Mouse (Mus musculus) intestine, embryonic 15.5 days (tissue): Measurements from ENCODE around the gene Efcab12. TPM values are rescaled to one million over a fixed set of nuclear protein-coding genes. Genes with fewer than 3 reads are reported as not detected.
"Not testable (repeated sequence)": the region's sequence is repeated elsewhere in the genome, so short reads cannot be mapped to it uniquely, and the experiment has no call there.

Source experiments
- ATAC-seq: fragments of 200-750 bp; cut with Nextera tagmentation; 2 replicates; pipeline ENCODE4 v1.8.0; 2017; ENCODE audit warnings: moderate TSS enrichment, moderate library complexity
- H3K27ac ChIP-seq: fragments of 300-500 bp; sonication (generic); 2 replicates; pipeline ENCODE4 v1.5.1; 2015; ENCODE audit warnings: mild to moderate bottlenecking, inconsistent platforms
- H3K27me3 ChIP-seq: fragments of 300-500 bp; sonication (generic); replicated peaks from 2 replicates; pipeline ENCODE4 v1.6.1; 2015; ENCODE audit warnings: inconsistent platforms
- H3K36me3 ChIP-seq: fragments of 300-500 bp; sonication (generic); 2 replicates; pipeline ENCODE4 v1.6.1; 2015; ENCODE audit warnings: inconsistent platforms
- H3K4me1 ChIP-seq: fragments of 300-500 bp; sonication (generic); replicated peaks from 2 replicates; pipeline ENCODE4 v1.6.1; 2015; ENCODE audit warnings: inconsistent platforms
- H3K4me2 ChIP-seq: fragments of 300-500 bp; sonication (generic); replicated peaks from 2 replicates; pipeline ENCODE4 v1.6.1; 2015; ENCODE audit warnings: mild to moderate bottlenecking, inconsistent platforms
- H3K4me3 ChIP-seq: fragments of 300-500 bp; sonication (generic); replicated peaks from 2 replicates; pipeline ENCODE4 v1.5.1; 2015; ENCODE audit warnings: inconsistent platforms
- H3K9ac ChIP-seq: fragments of 300-500 bp; sonication (generic); 2 replicates; pipeline ENCODE4 v1.6.1; 2015; ENCODE audit warnings: inconsistent platforms
- H3K9me3 ChIP-seq: fragments of 300-500 bp; sonication (generic); 2 replicates; pipeline ENCODE4 v1.6.1; 2016; ENCODE audit warnings: inconsistent platforms
- WGBS: fragments of 180-500 bp; shearing (Covaris S2); methylation state at CpG from one replicate; pipeline ENCODE4 v1.1.7; 2015; 5-methylcytosine and 5-hydroxymethylcytosine counted together
- polyA plus RNA-seq: library from polyadenylated mRNA; unstranded; fragments of >200 nt; fragmentation: Nextera tagmentation; extraction: Ambion mirVana; gene quantifications from 2 replicates; pipeline ENCODE4 v1.2.1, GENCODE M21; 2015

Efcab12 gene
- polyA plus RNA-seq, 1 experiment from 2014 or later = 0.49 TPM

GRCm38 (mm10) chr6:115832152-115832850, 5.9 kb downstream of the Efcab12 start:
- 81% methylated on average over 2 of the region's 2 CpGs for WGBS

GRCm38 (mm10) chr6:115830779-115831601, 7.2 kb downstream of the Efcab12 start:
- H3K9ac ChIP-seq = no peak overlapping the region
- H3K4me2 ChIP-seq = no peak overlapping the region
- ATAC-seq = peak; percentile 23; the same call in 1 of the 2 replicates
- H3K27ac ChIP-seq = no peak overlapping the region
- H3K9me3 ChIP-seq = no peaks in the 10 kb centered on the region
- 84% methylated on average over 6 of the region's 6 CpGs for WGBS
- no peaks in the 10 kb centered on the region for H3K27me3 ChIP-seq
- no peaks in the 10 kb centered on the region for H3K36me3 ChIP-seq
- H3K4me3 ChIP-seq = no peak overlapping the region
- no peaks in the 10 kb centered on the region for H3K4me1 ChIP-seq

More at GRCm38 (mm10) chr6:115832152-115832850, 5.9 kb downstream of the Efcab12 start:
- ATAC-seq = no peak
- Histone ChIP-seq H3K36me3 (no peaks in the 10 kb centered on the region), H3K27ac (no peak overlapping the region), H3K4me2 (no peak overlapping the region), H3K4me1 (no peaks in the 10 kb centered on the region), H3K27me3 (no peaks in the 10 kb centered on the region), H3K4me3 (no peak overlapping the region), H3K9me3 (no peaks in the 10 kb centered on the region), H3K9ac (no peak overlapping the region)

GRCm38 (mm10) chr6:115823850-115824464, 14.3 kb downstream of the Efcab12 start:
- 2% methylated on average over 6 of the region's 11 CpGs for WGBS

DNA sequence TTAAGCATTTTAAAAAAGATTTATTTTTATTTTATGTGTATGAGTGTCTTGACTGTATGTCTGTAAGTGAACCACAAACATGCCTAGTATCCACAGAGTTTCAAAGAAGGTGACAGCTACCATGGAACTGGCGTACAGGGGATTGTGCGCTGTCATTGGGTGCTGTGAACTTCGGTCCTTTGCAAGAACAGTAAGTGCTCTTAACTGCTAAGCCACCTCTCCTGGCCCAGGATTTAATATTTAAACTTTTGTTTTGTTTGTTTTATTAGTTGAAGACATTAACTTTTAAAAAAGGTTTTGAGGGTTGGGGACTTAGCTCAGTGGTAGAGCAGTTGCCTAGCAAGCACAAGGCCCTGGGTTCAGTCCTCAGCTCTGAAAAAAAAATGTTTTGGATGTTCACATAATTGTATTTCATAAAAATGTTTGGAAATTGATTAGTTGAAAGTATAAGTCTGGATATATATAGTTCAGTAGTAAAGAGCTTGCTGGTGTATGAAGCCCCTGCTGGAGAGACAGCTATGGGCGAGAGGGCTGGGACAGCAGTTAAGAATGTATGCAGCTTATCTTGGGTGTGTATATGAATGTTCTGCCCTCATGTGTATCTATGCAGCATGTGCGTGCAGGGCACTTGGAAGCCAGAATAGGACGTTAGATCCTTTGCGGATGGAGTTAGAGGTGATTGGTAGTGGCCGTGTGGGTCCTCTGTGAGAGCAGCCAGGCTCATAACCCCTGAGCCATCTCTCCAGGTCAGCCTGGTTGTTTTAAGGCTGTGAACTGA, 16.8 kb downstream of the Efcab12 start:
- no peak overlapping the region for H3K27ac ChIP-seq
- no peak for ATAC-seq
- no peaks in the 10 kb centered on the region for H3K9me3 ChIP-seq
- H3K9ac ChIP-seq = no peak overlapping the region
- no peak overlapping the region for H3K4me2 ChIP-seq
- WGBS = 79% methylated on average over 8 of the region's 8 CpGs
- no peak overlapping the region for H3K4me3 ChIP-seq
- H3K27me3 ChIP-seq = no peaks in the 10 kb centered on the region
- H3K36me3 ChIP-seq = no peaks in the 10 kb centered on the region
- H3K4me1 ChIP-seq = no peaks in the 10 kb centered on the region

More at GRCm38 (mm10) chr6:115823850-115824464, 14.3 kb downstream of the Efcab12 start:
- not testable (repeated sequence) for H3K9ac ChIP-seq, H3K4me3 ChIP-seq, H3K4me1 ChIP-seq, H3K27me3 ChIP-seq, H3K36me3 ChIP-seq, H3K9me3 ChIP-seq
- Histone ChIP-seq H3K4me2 (peak overlapping the region; percentile 40), H3K27ac (peak overlapping the region; percentile 44; the same call in 1 of the 2 replicates)
- peak; percentile 99 for ATAC-seq

DNA sequence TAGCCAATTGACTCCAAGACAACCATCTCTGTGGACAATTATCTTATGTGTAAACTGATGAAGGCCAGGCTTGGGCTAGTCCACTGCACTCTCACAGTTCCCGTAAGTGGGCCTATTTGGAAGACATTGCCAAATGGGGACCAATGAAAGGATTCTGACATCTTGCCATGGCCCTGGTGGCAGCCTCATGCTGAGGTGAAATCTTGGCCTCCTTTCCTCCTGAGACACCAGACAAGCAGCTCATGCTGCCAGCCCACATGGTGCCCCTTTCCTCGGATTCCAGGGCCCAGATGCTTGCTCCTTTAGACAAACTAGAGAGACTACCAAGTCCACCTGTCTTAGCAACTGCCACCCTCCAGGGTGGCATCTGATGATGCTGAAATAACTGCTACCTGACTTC, 20.1 kb downstream of the Efcab12 start:
- Histone ChIP-seq H3K4me3 (no peak overlapping the region), H3K4me2 (no peak overlapping the region), H3K27me3 (no peaks in the 10 kb centered on the region), H3K9ac (no peak overlapping the region), H3K9me3 (no peaks in the 10 kb centered on the region), H3K36me3 (no peaks in the 10 kb centered on the region), H3K27ac (no peak overlapping the region), H3K4me1 (no peaks in the 10 kb centered on the region; the same call in 1 of the 2 replicates)
- ATAC-seq = no peak
- WGBS = 76% methylated on average over 2 of the region's 2 CpGs

GRCm38 (mm10) chr6:115815041-115815440, 23.2 kb downstream of the Efcab12 start:
- no peak overlapping the region for H3K4me3 ChIP-seq
- H3K4me2 ChIP-seq = no peak overlapping the region
- H3K27me3 ChIP-seq = no peaks in the 10 kb centered on the region
- no peak for ATAC-seq
- no peaks in the 10 kb centered on the region for H3K36me3 ChIP-seq
- H3K27ac ChIP-seq = no peak overlapping the region
- no peak overlapping the region for H3K9ac ChIP-seq
- H3K9me3 ChIP-seq = no peaks in the 10 kb centered on the region
- 90% methylated on average over 4 of the region's 4 CpGs for WGBS
- H3K4me1 ChIP-seq = no peaks in the 10 kb centered on the region; the same call in 1 of the 2 replicates

DNA sequence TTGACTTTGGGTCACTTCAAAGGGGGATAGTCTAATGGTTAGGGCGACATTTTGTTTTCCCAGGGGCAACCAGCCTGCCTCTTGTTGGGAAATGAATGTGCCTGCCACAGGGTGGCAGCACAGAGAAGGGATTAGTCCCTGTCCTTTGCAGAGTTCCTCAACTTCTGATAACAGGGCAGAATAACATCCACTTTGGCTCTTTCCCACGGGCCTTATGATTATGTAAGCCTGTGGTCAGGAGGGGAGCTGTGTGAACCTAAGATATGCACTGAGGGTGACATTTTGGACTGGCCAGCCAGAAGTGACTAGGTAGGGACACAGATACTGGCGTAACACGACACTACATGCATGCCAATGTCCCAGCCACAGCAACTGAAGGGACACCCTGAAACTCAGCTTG, 24.1 kb downstream of the Efcab12 start:
- H3K4me2 ChIP-seq = no peak overlapping the region
- no peak overlapping the region for H3K9ac ChIP-seq
- H3K4me3 ChIP-seq = no peak overlapping the region
- WGBS = 38% methylated on average over 4 of the region's 4 CpGs
- ATAC-seq = peak; percentile 63
- no peak overlapping the region for H3K27ac ChIP-seq
- no peaks in the 10 kb centered on the region for H3K36me3 ChIP-seq
- H3K9me3 ChIP-seq = no peaks in the 10 kb centered on the region
- no peaks in the 10 kb centered on the region; the same call in 1 of the 2 replicates for H3K4me1 ChIP-seq
- H3K27me3 ChIP-seq = no peaks in the 10 kb centered on the region

DNA sequence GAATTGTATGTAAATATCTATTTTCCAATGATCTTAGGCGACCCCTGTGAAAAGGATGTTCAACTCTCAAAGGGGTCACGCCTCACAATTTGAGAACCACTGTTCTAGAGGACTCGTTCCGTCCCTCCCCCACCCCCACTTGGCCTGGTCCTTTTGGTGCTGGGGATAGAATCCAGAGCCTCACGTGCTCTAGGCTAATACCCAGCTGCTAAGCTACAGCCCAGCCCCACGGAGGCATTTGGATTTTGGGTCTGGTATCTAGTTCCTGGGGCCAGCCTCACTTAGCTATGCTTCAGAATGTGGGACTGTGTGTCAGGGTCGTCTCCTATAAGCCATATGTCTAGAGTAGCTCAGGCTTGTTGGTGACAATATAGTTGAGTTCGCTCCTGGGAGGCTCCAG, 26.6 kb downstream of the Efcab12 start:
- no peak overlapping the region for H3K9ac ChIP-seq
- WGBS = 65% methylated on average over 8 of the region's 8 CpGs
- H3K4me2 ChIP-seq = no peak overlapping the region
- H3K4me1 ChIP-seq = peaks cover 8% of the 10 kb centered on the region
- peaks cover 4% of the 10 kb centered on the region; the same call in 1 of the 2 replicates for H3K36me3 ChIP-seq
- no peaks in the 10 kb centered on the region for H3K9me3 ChIP-seq
- no peak overlapping the region for H3K27ac ChIP-seq
- no peak for ATAC-seq
- H3K27me3 ChIP-seq = no peaks in the 10 kb centered on the region
- H3K4me3 ChIP-seq = no peak overlapping the region

DNA sequence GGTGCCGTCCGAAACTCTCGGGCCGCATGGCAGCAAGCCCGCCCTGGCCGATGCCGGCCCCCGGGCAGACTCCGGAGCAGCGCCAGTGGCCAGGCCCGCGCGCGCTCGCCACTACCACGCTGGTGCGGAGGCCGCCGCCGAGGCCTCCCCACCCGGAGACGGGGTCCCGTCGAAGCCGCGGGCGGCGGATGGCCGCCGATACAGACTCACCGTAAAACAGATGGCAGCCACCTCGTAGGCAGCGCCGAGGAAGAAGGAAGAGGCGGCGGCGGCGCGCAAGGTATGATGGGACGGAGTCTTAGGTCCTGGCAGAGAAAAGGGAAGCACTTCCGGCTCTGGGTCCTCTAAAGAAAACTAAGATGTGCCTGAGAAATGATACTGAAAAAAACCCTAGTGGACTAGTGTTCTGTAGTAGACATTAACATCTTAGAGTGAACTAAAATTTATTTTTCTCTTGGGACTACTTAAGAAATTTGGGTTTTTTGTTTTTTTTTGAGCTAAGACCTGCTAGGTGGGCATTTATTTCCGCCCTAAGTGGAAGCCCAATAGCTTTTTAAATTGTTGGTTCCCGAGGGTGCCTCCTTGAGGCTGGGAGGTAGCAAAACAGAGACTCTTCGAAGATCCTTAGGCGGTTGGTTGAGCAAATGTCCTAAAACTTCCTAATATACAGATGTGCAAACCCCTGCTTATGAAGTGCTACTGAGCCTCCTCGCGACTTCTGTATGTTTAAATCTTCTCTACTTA, 29.6 kb downstream of the Efcab12 start, which contains the start of gene Rpl32:
TSS of gene Rpl32 (minus strand) at position 260 of the 744 bp plus-strand sequence.
- Histone ChIP-seq H3K27me3 (no peaks in the 10 kb centered on the region), H3K4me1 (peaks cover 18% of the 10 kb centered on the region), H3K4me2 (peak within 1 kb of the TSS; percentile 75), H3K9ac (peak within 1 kb of the TSS; percentile 98), H3K9me3 (no peaks in the 10 kb centered on the region), H3K4me3 (peak within 1 kb of the TSS; percentile 93), H3K36me3 (peaks cover 22% of the 10 kb centered on the region), H3K27ac (peak within 1 kb of the TSS; percentile 96)
- WGBS = under 1% methylated on average over 47 of the region's 47 CpGs
- peak; percentile 88 for ATAC-seq

GRCm38 (mm10) chr6:115808196-115808487, 30.1 kb downstream of the Efcab12 start:
- Histone ChIP-seq H3K4me2 (peak overlapping the region; percentile 75), H3K27ac (peak overlapping the region; percentile 96), H3K9ac (peak overlapping the region; percentile 98), H3K4me3 (peak overlapping the region; percentile 93), H3K36me3 (peaks cover 22% of the 10 kb centered on the region), H3K4me1 (peaks cover 20% of the 10 kb centered on the region), H3K27me3 (no peaks in the 10 kb centered on the region), H3K9me3 (no peaks in the 10 kb centered on the region)
- WGBS = under 1% methylated on average over 22 of the region's 22 CpGs
- no peak for ATAC-seq

GRCm38 (mm10) chr6:115807464-115808195, 30.6 kb downstream of the Efcab12 start:
- 3% methylated on average over 15 of the region's 15 CpGs for WGBS
- peak overlapping the region; percentile 75 for H3K4me2 ChIP-seq
- H3K27ac ChIP-seq = peak overlapping the region; percentile 96
- H3K4me3 ChIP-seq = peak overlapping the region; percentile 93
- no peaks in the 10 kb centered on the region for H3K9me3 ChIP-seq
- peaks cover 20% of the 10 kb centered on the region for H3K4me1 ChIP-seq
- H3K9ac ChIP-seq = peak overlapping the region; percentile 98
- no peak for ATAC-seq
- H3K27me3 ChIP-seq = no peaks in the 10 kb centered on the region
- peaks cover 22% of the 10 kb centered on the region for H3K36me3 ChIP-seq
